Mouse (Mus musculus): ENCODE data around the gene Tm9sf4. TPM values are rescaled to one million over a fixed set of nuclear protein-coding genes. Genes with fewer than 3 reads are reported as not detected.

Gene Tm9sf4
- total and polyA plus RNA-seq, 3 experiments, result 34.5 to 51.8 (median 43.3) TPM

DNA sequence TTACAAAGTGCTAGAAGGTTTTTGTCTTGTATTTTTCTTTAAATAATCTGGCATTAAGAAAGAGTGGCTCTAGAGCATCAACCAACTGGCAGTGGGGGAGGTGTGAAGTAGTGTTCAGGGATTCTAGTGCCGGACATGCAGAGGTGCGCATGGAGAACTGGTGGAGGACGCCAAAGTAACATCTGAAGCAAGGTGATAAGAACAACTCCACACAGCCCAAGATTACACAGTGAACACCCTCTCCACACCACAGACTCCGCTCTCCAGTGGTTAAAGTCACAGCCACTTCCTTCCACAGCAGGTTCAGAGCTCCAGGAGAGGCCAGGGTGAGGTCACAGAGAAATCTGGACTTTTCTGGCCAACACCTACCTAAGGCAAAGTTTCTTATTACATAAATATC lies 66.9 kb downstream of the Tm9sf4 start:
- Histone ChIP-seq H3K27me3 (ENCODE audit: control insufficient read depth, insufficient read depth, low read length) (no peaks in the 10 kb centered on the region), H3K36me3 (ENCODE audit: control insufficient read depth, insufficient read depth, low read length) (peaks cover 2% of the 10 kb centered on the region; the same call in 1 of the 2 replicates), H3K4me3 (no peak overlapping the region), H3K4me1 (ENCODE audit: control insufficient read depth, insufficient read depth, low read length) (peaks cover 7% of the 10 kb centered on the region; the same call in 1 of the 2 replicates), H3K79me2 (replicated peaks; ENCODE audit: control insufficient read depth, insufficient read depth, low read length) (no peaks in the 10 kb centered on the region), H3K27ac (no peak overlapping the region; the same call in 1 of the 2 replicates), H3K9ac (ENCODE audit: low read depth, low read length) (no peak overlapping the region)
- TF ChIP-seq POLR2A (IDR thresholded peaks at IDR 0.05; ENCODE audit: insufficient read depth, low read depth, low read length), result no peak
- TF ChIP-seq EP300 (IDR thresholded peaks at IDR 0.05; ENCODE audit: insufficient read depth, low read depth, low read length), result no peak
- TF ChIP-seq CTCF (IDR thresholded peaks at IDR 0.05), result no peak
- DNase-seq, result no peak
- intact Hi-C loops (cut with DNase I), result no loop called here
- WGBS, result 75% methylated on average over 4 of the region's 4 CpGs

DNA sequence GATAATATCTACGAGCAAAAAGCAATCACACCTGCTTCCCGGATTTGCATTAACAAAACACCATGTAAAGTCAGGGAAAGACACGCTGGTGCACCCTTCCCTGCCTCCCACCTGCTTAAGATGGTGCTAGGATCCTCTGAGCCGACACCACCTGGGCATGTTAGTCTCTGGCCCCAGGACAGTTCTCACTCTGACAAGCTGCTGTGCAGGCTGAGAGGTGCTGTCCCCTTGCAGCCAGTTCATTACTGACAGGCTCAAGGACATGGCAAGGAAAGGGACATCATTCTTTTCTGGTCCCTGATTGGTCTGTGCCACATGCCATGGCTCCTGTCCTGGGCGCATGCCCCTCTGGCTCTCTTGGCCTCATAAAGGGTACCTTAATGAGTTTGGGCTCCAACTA lies 67.4 kb downstream of the Tm9sf4 start:
- TF ChIP-seq EP300 (IDR thresholded peaks at IDR 0.05; ENCODE audit: insufficient read depth, low read depth, low read length) (0 out of 2 replicates have a peak, but pooled peaks have one; percentile 8), POLR2A (IDR thresholded peaks at IDR 0.05; ENCODE audit: insufficient read depth, low read depth, low read length) (no peak)
- DNase-seq, result peak in 1 of 2 experiments; percentile 27
- no peaks in the 10 kb centered on the region for H3K27me3 ChIP-seq (ENCODE audit: control insufficient read depth, insufficient read depth, low read length)
- WGBS, result 66% methylated on average over 5 of the region's 5 CpGs
- peak overlapping the region; percentile 7; the same call in 1 of the 2 replicates for H3K27ac ChIP-seq
- H3K4me3 ChIP-seq, result no peak overlapping the region
- H3K9ac ChIP-seq (ENCODE audit: low read depth, low read length), result no peak overlapping the region; the same call in 1 of the 2 replicates
- H3K36me3 ChIP-seq (ENCODE audit: control insufficient read depth, insufficient read depth, low read length), result peaks cover 2% of the 10 kb centered on the region; the same call in 1 of the 2 replicates
- H3K79me2 ChIP-seq (replicated peaks; ENCODE audit: control insufficient read depth, insufficient read depth, low read length), result no peaks in the 10 kb centered on the region
- peaks cover 7% of the 10 kb centered on the region; the same call in 1 of the 2 replicates for H3K4me1 ChIP-seq (ENCODE audit: control insufficient read depth, insufficient read depth, low read length)
- intact Hi-C loops (cut with DNase I), result no loop called here

- peaks cover 16% of the 10 kb centered on the region for H3K36me3 ChIP-seq (ENCODE audit: control insufficient read depth, insufficient read depth, low read length)
- H3K4me1 ChIP-seq (ENCODE audit: control insufficient read depth, insufficient read depth, low read length), result peaks cover 5% of the 10 kb centered on the region
- no peak for DNase-seq
- H3K27me3 ChIP-seq (ENCODE audit: control insufficient read depth, insufficient read depth, low read length), result no peaks in the 10 kb centered on the region
- H3K27ac ChIP-seq, result no peak overlapping the region
- TF ChIP-seq CTCF (IDR thresholded peaks at IDR 0.05), result no peak
- no peak for TF ChIP-seq POLR2A (IDR thresholded peaks at IDR 0.05; ENCODE audit: insufficient read depth, low read depth, low read length)
- TF ChIP-seq EP300 (IDR thresholded peaks at IDR 0.05; ENCODE audit: insufficient read depth, low read depth, low read length), result no peak
- H3K9ac ChIP-seq (ENCODE audit: low read depth, low read length), result peak overlapping the region; percentile 15; the same call in 1 of the 2 replicates
- H3K4me3 ChIP-seq, result no peak overlapping the region
- H3K79me2 ChIP-seq (replicated peaks; ENCODE audit: control insufficient read depth, insufficient read depth, low read length), result peaks cover 5% of the 10 kb centered on the region; the same call in 1 of the 2 replicates
- intact Hi-C loops (cut with DNase I), result no loop called here
- WGBS, result 65% methylated on average over 4 of the region's 4 CpGs
Observed at GRCm38 (mm10) chr2:153237193-153237592, 76.1 kb downstream of the Tm9sf4 start.

- peaks cover 5% of the 10 kb centered on the region; the same call in 1 of the 2 replicates for H3K79me2 ChIP-seq (replicated peaks; ENCODE audit: control insufficient read depth, insufficient read depth, low read length)
- intact Hi-C loops (cut with DNase I), result no loop called here
- no peak overlapping the region for H3K27ac ChIP-seq
- H3K27me3 ChIP-seq (ENCODE audit: control insufficient read depth, insufficient read depth, low read length), result no peaks in the 10 kb centered on the region
- no peak for DNase-seq
- H3K4me3 ChIP-seq, result no peak overlapping the region
- no peak for TF ChIP-seq POLR2A (IDR thresholded peaks at IDR 0.05; ENCODE audit: insufficient read depth, low read depth, low read length)
- no peak for TF ChIP-seq EP300 (IDR thresholded peaks at IDR 0.05; ENCODE audit: insufficient read depth, low read depth, low read length)
- no peak for TF ChIP-seq CTCF (IDR thresholded peaks at IDR 0.05)
- 64% methylated on average over 4 of the region's 4 CpGs for WGBS
- H3K36me3 ChIP-seq (ENCODE audit: control insufficient read depth, insufficient read depth, low read length), result peaks cover 16% of the 10 kb centered on the region
- H3K4me1 ChIP-seq (ENCODE audit: control insufficient read depth, insufficient read depth, low read length), result peaks cover 5% of the 10 kb centered on the region
- H3K9ac ChIP-seq (ENCODE audit: low read depth, low read length), result no peak overlapping the region
Observed at GRCm38 (mm10) chr2:153237891-153238290, 76.8 kb downstream of the Tm9sf4 start.

- no peaks in the 10 kb centered on the region for H3K27me3 ChIP-seq (ENCODE audit: control insufficient read depth, insufficient read depth, low read length)
- TF ChIP-seq POLR2A (IDR thresholded peaks at IDR 0.05; ENCODE audit: insufficient read depth, low read depth, low read length), result no peak
- no peak for TF ChIP-seq CTCF (IDR thresholded peaks at IDR 0.05)
- no peak for TF ChIP-seq EP300 (IDR thresholded peaks at IDR 0.05; ENCODE audit: insufficient read depth, low read depth, low read length)
- peaks cover 5% of the 10 kb centered on the region; the same call in 1 of the 2 replicates for H3K79me2 ChIP-seq (replicated peaks; ENCODE audit: control insufficient read depth, insufficient read depth, low read length)
- H3K4me3 ChIP-seq, result no peak overlapping the region
- intact Hi-C loops (cut with DNase I), result no loop called here
- no peak overlapping the region; the same call in 1 of the 2 replicates for H3K27ac ChIP-seq
- no peak for DNase-seq
- H3K4me1 ChIP-seq (ENCODE audit: control insufficient read depth, insufficient read depth, low read length), result peaks cover 5% of the 10 kb centered on the region
- peaks cover 16% of the 10 kb centered on the region for H3K36me3 ChIP-seq (ENCODE audit: control insufficient read depth, insufficient read depth, low read length)
- no peak overlapping the region for H3K9ac ChIP-seq (ENCODE audit: low read depth, low read length)
- 52% methylated on average over 2 of the region's 2 CpGs for WGBS
Observed at GRCm38 (mm10) chr2:153238406-153238805, 77.3 kb downstream of the Tm9sf4 start.

DNA sequence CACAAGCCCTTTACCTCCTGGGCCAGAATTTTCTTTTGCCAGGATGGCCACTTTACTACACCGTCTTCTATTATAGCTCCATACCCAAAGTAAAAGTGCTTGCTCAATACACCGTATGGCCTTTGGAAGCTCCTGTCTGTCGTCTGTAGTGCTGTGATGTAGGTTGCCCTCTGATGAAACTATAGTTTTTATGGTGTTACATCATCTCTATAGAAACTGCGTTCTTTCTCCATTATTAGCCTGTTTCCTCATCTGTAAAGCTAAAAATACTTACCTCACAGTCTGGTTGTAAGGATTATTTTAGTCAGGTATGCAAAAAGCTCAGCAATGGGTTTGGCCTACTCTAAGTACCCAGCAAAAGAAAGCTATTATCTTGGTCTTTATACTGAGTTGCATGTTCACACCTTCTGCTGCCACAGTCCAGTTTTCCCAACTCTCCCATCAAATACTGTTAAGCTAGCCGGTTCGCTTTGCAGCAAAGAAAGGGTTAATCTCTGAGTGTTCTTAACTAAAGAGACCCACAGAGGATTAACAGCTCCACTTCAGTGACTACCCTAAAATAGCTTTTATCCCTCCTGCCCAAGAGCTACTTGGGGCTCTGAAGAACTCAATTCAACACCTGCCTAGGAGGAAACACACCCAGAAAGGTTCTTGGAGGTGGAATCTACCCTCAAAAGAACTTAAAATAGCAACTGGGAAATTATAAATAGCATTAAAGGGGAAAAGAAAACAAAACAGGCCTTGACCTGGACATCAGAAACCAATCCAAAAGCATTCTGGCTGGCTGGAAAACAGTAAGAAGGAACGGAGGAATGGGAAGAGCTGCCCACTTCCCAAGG lies 78.1 kb downstream of the Tm9sf4 start:
- TF ChIP-seq EP300 (IDR thresholded peaks at IDR 0.05; ENCODE audit: insufficient read depth, low read depth, low read length) (no peak), POLR2A (IDR thresholded peaks at IDR 0.05; ENCODE audit: insufficient read depth, low read depth, low read length) (no peak)
- no peaks in the 10 kb centered on the region for H3K27me3 ChIP-seq (ENCODE audit: control insufficient read depth, insufficient read depth, low read length)
- peaks cover 5% of the 10 kb centered on the region; the same call in 1 of the 2 replicates for H3K79me2 ChIP-seq (replicated peaks; ENCODE audit: control insufficient read depth, insufficient read depth, low read length)
- WGBS, result 45% methylated on average over 7 of the region's 7 CpGs
- H3K9ac ChIP-seq (ENCODE audit: low read depth, low read length), result peak overlapping the region; percentile 2; the same call in 1 of the 2 replicates
- H3K27ac ChIP-seq, result peak overlapping the region; percentile 61
- peaks cover 16% of the 10 kb centered on the region for H3K36me3 ChIP-seq (ENCODE audit: control insufficient read depth, insufficient read depth, low read length)
- peak overlapping the region; percentile 73 for H3K4me3 ChIP-seq
- H3K4me1 ChIP-seq (ENCODE audit: control insufficient read depth, insufficient read depth, low read length), result peaks cover 5% of the 10 kb centered on the region
- DNase-seq, result no peak
- intact Hi-C loops (cut with DNase I), result no loop called here
